Mouse (Mus musculus): ENCODE measurements at regions not wholly inside any gene's neighbourhood (a gene's known extent, or its start where the extent isn't known, plus 50 kb on each side); places are given as distances from the start of the nearest gene placed in this dataset.

GRCm38 (mm10) chrX:45340661-45341060 is 250.0 kb downstream of the Prr32 start:
- in situ Hi-C loops (cut with MboI, MseI), result loop anchor here (25.0 kb wide), 1 partner anchor 403 kb away; no protein-coding TSS in a partner anchor
